Mouse (Mus musculus) forebrain, embryonic 10.5 days (tissue): ENCODE data around the gene Tgm6. TPM values are rescaled to one million over a fixed set of nuclear protein-coding genes. Genes with fewer than 3 reads are reported as not detected.

Experiments used
- DNase-seq: peaks from one replicate; pipeline ENCODE4 v3.0.0-alpha.2; 2017; ENCODE audit warnings: low spot score; ENCODE audit errors: extremely low spot score
- H3K27ac ChIP-seq: fragments of 300-500 bp; sonication (generic); 2 replicates; pipeline ENCODE4 v1.5.1; 2016; ENCODE audit warnings: mild to moderate bottlenecking
- H3K27me3 ChIP-seq: fragments of 300-500 bp; sonication (generic); 2 replicates; pipeline ENCODE4 v1.6.1; 2016; ENCODE audit warnings: mild to moderate bottlenecking; ENCODE audit not compliant: poor library complexity, severe bottlenecking
- H3K36me3 ChIP-seq: fragments of 300-500 bp; sonication (generic); replicated peaks from 2 replicates; pipeline ENCODE4 v1.6.1; 2016; ENCODE audit warnings: mild to moderate bottlenecking, moderate library complexity
- H3K4me1 ChIP-seq: fragments of 300-500 bp; sonication (generic); 2 replicates; pipeline ENCODE4 v1.6.1; 2016
- H3K4me3 ChIP-seq: fragments of 300-500 bp; sonication (generic); 2 replicates; pipeline ENCODE4 v1.5.1; 2016; ENCODE audit warnings: mild to moderate bottlenecking, moderate library complexity
- H3K9me3 ChIP-seq: fragments of 300-500 bp; sonication (generic); 2 replicates; pipeline ENCODE4 v1.6.1; 2016; ENCODE audit warnings: mild to moderate bottlenecking, moderate library complexity
- WGBS: fragments of 180-500 bp; shearing (Covaris S2); methylation state at CpG from one replicate; pipeline ENCODE4 v1.1.7; 2016; 5-methylcytosine and 5-hydroxymethylcytosine counted together
- polyA plus RNA-seq: library from polyadenylated mRNA; unstranded; fragments of >200 nt; fragmentation: Nextera tagmentation; extraction: Ambion mirVana; gene quantifications from 2 replicates; pipeline ENCODE4 v1.2.1, GENCODE M21; 2016

Gene Tgm6
- polyA plus RNA-seq, 1 experiment from 2014 or later, result not detected

GRCm38 (mm10) chr2:130194894-130195293 is 82.7 kb downstream of the Tgm6 start, which contains the start of gene Tmc2:
Tmc2 (plus strand) TSS chr2:130195194.
- no peaks in the 10 kb centered on the region for H3K4me1 ChIP-seq
- H3K27me3 ChIP-seq, result no peaks in the 10 kb centered on the region
- H3K36me3 ChIP-seq, result no peaks in the 10 kb centered on the region
- peaks cover 6% of the 10 kb centered on the region; the same call in 1 of the 2 replicates for H3K9me3 ChIP-seq
- H3K4me3 ChIP-seq, result no peak within 1 kb of the TSS
- DNase-seq, result no peak
- WGBS, result 92% methylated on average over 16 of the region's 16 CpGs
- no peak within 1 kb of the TSS for H3K27ac ChIP-seq

- H3K4me1 ChIP-seq, result peaks cover 10% of the 10 kb centered on the region; the same call in 1 of the 2 replicates
- H3K36me3 ChIP-seq, result no peaks in the 10 kb centered on the region
- no peak for DNase-seq
- no peaks in the 10 kb centered on the region for H3K27me3 ChIP-seq
- no peaks in the 10 kb centered on the region for H3K9me3 ChIP-seq
- no peak overlapping the region for H3K27ac ChIP-seq
- no peak overlapping the region for H3K4me3 ChIP-seq
- WGBS, result 67% methylated on average over 5 of the region's 5 CpGs
Measured at GRCm38 (mm10) chr2:130200961-130201360, 88.7 kb downstream of the Tgm6 start.

Other genes starting within 250 kb of the Tgm6 start
- gene Tgm3, start 100.1 kb upstream of the Tgm6 start, polyA plus RNA-seq, result not detected in 2 replicates
- gene Snrpb, start 67.0 kb downstream of the Tgm6 start, polyA plus RNA-seq, result 929 and 941 TPM in 2 replicates
- not detected in 2 replicates for gene Tmc2, start 82.8 kb downstream of the Tgm6 start, polyA plus RNA-seq
- gene Nop56, start 162.0 kb downstream of the Tgm6 start, polyA plus RNA-seq, result 501 and 511 TPM in 2 replicates
- 136 and 139 TPM in 2 replicates for gene Idh3b, start 172.1 kb downstream of the Tgm6 start, polyA plus RNA-seq
- 0.79 and 0.80 TPM in 2 replicates for gene Ebf4, start 182.8 kb downstream of the Tgm6 start, polyA plus RNA-seq